Mouse (Mus musculus) cerebellum, adult 11 months (tissue): ENCODE measurements around the gene Suv39h1.
"Not testable (repeated sequence)": the region's sequence is repeated elsewhere in the genome, so short reads cannot be mapped to it uniquely, and the experiment has no call there.

Source experiments
- DNase-seq: peaks from one replicate; pipeline ENCODE4 v3.0.0; 2022

Gene Suv39h1

GRCm38 (mm10) chrX:8074430-8075014 lies at the start of gene Suv39h1:
Suv39h1 (minus strand) TSS chrX:8074760.
- peak; percentile 91 for DNase-seq

DNA sequence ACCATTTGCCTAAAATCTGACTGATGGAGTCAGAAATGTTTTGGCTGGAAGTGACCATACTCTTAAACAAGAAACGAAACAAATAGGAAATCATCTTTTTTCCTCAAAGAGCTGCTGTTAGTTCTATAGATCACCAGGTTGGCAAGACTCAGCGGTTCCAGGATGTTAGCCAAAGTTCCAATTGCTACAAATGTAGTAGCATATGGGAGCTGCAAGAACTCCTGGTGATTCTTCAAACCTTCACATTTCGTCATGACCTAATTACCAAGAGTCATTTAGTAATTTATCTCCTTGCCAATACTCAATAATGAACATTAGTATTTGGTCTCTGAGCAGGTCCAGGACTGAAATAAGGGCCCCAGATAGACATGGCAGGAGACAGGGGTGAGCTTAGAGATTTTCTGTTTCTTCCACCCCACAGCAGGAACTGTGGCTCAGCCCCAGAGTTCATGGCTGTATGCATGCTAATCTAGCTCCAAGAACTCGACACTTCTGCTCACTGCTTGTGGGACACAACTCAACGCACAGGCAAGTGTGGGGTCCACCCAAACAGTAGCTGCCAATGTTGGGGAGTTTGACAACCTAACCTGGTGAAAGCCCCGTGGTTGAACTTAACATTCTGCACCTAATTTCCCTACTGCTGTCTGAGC lies 49.4 kb upstream of the Suv39h1 start:
- DNase-seq: peak; percentile 39

DNA sequence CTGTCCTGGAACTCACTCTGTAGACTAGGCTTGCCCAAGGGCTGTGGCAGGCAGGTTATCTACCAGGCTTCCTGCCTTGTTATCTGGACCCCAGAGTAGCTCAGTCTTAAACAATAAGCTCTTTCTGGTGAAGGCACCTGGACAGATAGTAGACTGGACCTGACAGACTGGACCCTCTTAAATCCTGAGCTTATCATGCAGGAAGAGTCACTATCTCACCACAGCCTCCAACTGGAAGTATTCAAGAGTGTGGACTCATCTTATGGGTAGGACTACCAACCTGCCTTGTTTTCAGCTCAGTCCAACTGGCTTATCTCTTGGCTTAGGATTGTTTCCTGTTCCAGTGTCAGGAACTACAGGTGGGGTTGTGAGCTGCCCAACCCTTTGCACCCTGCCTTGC lies 42.7 kb upstream of the Suv39h1 start:
- no peak for DNase-seq

GRCm38 (mm10) chrX:8115275-8115674 lies 40.7 kb upstream of the Suv39h1 start:
- DNase-seq: no peak

GRCm38 (mm10) chrX:8105019-8105418 lies 30.5 kb upstream of the Suv39h1 start:
- no peak for DNase-seq

- no peak for DNase-seq
Observed at GRCm38 (mm10) chrX:8102213-8102668, 27.7 kb upstream of the Suv39h1 start.

- DNase-seq: no peak
Observed at GRCm38 (mm10) chrX:8101017-8101416, 26.5 kb upstream of the Suv39h1 start.

- no peak for DNase-seq
Observed at GRCm38 (mm10) chrX:8099435-8099834, 24.9 kb upstream of the Suv39h1 start.

GRCm38 (mm10) chrX:8096787-8097242 lies 22.3 kb upstream of the Suv39h1 start:
- peak; percentile 97 for DNase-seq

DNA sequence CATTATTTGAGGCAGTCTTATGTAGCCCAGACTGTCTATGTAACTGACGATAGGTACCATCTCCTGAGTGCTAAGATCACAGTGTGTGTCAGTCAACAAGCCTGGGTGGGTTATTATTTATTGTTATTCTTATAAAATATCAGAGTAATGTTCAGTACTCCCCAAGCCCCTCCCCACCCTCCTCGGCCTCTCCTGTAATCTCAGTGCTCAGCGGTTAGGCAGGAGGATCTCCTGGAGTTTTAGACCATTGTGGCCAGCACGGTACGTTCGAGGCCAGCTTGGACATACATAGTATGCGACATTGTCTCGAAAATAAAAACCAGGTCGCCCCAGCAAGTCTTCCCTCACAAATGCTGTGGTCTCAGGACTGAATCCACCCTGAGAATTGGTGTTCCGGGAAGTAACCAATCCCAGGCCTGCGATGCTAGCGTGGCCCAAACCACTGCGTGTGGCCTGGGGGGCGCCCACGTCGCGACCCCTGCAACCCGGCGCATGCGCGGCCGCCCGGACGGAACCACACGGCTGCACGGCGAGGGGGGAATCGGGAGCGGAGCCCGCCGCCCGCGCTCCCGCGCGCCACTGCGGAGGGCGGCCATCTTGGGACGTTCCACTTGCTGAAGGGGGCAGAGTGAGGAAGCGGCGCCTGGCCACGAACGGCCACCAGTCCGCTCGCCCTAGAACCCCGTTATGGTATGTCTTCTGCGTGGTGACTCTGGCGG lies 21.7 kb upstream of the Suv39h1 start:
- peak; percentile 90 for DNase-seq

- no peak for DNase-seq
Observed at GRCm38 (mm10) chrX:8095546-8095945, 21.0 kb upstream of the Suv39h1 start.

GRCm38 (mm10) chrX:8090954-8091347 lies 16.4 kb upstream of the Suv39h1 start:
- DNase-seq: not testable (repeated sequence)

GRCm38 (mm10) chrX:8090346-8090953 lies 15.9 kb upstream of the Suv39h1 start, which contains the start of gene Was:
Was (minus strand) TSS chrX:8090498.
- no peak for DNase-seq

GRCm38 (mm10) chrX:8089746-8090145 lies 15.2 kb upstream of the Suv39h1 start:
- DNase-seq: no peak

- no peak for DNase-seq
Observed at GRCm38 (mm10) chrX:8085611-8086010, 11.1 kb upstream of the Suv39h1 start.

- no peak for DNase-seq
Observed at GRCm38 (mm10) chrX:8084771-8085259, 10.3 kb upstream of the Suv39h1 start.

DNA sequence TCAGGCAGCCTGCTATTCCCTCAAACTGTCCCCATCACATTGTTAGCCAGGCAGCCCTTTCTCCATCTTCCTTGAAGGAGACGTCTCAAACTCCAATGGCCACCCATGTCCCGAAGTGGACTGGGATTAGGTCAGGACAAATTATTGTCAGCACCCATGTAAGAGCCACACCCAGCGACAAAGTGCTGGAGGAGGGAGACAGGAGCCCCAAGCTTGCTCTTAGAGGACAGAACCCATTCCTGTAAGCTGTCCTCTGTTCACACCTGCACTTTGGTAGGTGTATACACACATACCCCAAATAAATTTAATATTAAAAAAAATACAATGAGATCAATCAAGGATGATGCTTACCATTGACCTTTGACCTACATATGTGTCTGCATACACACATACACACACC lies 544 bp upstream of the Suv39h1 start:
- DNase-seq: no peak

GRCm38 (mm10) chrX:8073881-8074429 lies 605 bp downstream of the Suv39h1 start:
- DNase-seq: peak; percentile 36

DNA sequence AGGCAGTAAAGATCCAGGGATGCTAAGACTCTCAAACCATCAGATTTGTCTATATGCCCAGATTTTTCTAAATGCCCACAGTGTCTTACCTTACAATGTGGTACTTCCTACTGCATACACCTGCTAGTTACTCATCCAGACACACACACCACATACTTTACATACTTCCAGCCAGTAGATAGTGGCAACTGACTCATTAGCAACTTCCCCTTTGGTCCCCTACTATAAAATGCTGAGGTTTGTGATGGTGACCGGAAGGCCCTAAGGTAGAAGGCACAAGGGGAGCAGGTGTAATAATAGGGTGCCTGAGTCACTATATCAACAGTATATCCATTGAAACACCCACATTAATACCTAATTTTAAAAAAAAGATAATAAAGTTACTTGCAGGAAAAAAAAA lies 5.4 kb downstream of the Suv39h1 start:
- no peak for DNase-seq

DNA sequence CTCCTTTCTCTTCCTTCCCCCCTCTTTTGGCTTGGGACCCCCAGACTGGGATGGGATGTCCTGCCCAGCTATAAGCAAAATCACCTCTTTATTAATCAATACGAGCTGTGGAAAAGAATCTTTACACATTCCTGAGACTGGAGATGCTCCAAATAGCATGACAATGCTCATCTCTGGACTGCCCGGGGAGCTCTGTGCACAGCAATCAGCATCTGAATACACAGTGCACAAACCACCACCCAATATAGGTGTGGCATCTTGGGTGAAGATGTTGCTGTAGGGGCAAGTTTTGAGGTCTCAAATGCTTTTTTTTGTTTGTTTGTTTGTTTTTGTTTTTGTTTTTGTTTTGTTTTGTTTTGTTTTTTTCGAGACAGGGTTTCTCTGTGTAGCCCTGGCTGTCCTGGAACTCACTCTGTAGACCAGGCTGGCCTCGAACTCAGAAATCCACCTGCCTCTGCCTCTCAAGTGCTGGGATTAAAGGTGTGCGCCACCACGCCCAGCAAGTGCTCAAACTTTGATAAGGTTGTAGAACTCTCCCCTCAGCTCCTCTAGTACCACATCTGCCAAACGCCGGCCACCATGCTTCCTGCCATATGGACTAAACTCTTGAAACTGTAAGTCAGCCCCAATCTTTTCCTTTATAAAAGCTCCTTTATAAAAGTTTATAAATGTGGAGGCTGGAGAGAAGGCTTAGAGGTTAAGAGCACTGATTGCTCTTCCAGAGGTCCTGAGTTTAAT lies 23.3 kb downstream of the Suv39h1 start:
- DNase-seq: not testable (repeated sequence)

DNA sequence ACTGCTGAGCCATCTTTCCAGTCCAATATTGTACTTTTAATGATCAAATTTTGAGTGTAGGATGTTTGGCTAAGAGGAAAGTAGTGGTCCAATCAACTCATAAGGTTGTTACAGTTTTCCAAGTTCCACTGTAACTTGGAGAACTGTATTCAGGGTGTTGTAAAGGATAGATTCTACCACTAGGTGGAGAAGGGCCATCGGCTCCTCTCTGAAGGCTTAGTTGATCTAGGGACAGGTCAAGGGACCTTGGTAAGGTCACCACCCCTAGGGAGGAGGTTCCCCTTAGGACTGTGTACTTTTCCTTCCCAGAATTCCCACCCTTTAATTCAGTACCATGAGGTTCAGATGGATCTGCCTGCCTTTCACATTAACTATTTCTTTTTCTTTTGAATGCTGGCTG lies 41.6 kb downstream of the Suv39h1 start:
- no peak for DNase-seq

- DNase-seq: no peak
Observed at GRCm38 (mm10) chrX:8026811-8027210, 47.7 kb downstream of the Suv39h1 start.
